Mouse (Mus musculus): ENCODE results near the gene Mup1.
"Not testable (repeated sequence)": the region's sequence is repeated elsewhere in the genome, so short reads cannot be mapped to it uniquely, and the experiment has no call there.

The Mup1 gene

GRCm38 (mm10) chr4:60501860-60502259 is at the start of gene Mup1:
Mup1 (minus strand) TSS chr4:60501960.
- not testable (repeated sequence) for DNase-seq
